Mouse (Mus musculus) MEL (cell line): ENCODE data around the gene Tmem30b.

Experiments
- BHLHE40 ChIP-seq: IDR thresholded peaks from 2 replicates; pipeline ENCODE4 v1.6.1; 2012; ENCODE audit warnings: low read depth, mild to moderate bottlenecking, inconsistent platforms, low read length, improper control_type of control experiment, borderline replicate concordance
- CTCF ChIP-seq, 3 experiments: IDR thresholded peaks in 2 of 3; conservative IDR thresholded peaks in 1 of 3; 2 replicates each; pipeline ENCODE4 v1.5.1; 2011 to 2012; ENCODE audit warnings: low read length in 3 of 3, low read depth in 2 of 3, mild to moderate bottlenecking in 2 of 3, improper control_type of control experiment in 1 of 3, inconsistent platforms in 1 of 3, mixed read lengths in 1 of 3, moderate library complexity in 1 of 3; ENCODE audit not compliant: control insufficient read depth in 1 of 3, insufficient read depth in 1 of 3, poor library complexity in 1 of 3, severe bottlenecking in 1 of 3
- EP300 ChIP-seq, 2 experiments: IDR thresholded peaks; 2 replicates each; pipeline ENCODE4 v1.6.1; 2011; ENCODE audit warnings: improper control_type of control experiment in 2 of 2, low read length in 2 of 2, low read depth in 1 of 2, mild to moderate bottlenecking in 1 of 2
- GATA1 ChIP-seq: IDR thresholded peaks from 2 replicates; pipeline ENCODE4 v1.6.1; 2011; ENCODE audit warnings: low read depth, low read length, improper control_type of control experiment
- MAFK ChIP-seq: IDR thresholded peaks from 2 replicates; pipeline ENCODE4 v1.6.1; 2011; ENCODE audit warnings: low read depth, mild to moderate bottlenecking, low read length, improper control_type of control experiment, borderline replicate concordance
- MAX ChIP-seq: IDR thresholded peaks from 2 replicates; pipeline ENCODE4 v1.6.1; 2011; ENCODE audit warnings: low read length, improper control_type of control experiment
- NRF1 ChIP-seq: IDR thresholded peaks from 2 replicates; pipeline ENCODE4 v1.6.1; 2014; ENCODE audit warnings: low read depth, mild to moderate bottlenecking, inconsistent platforms, low read length, improper control_type of control experiment, moderate library complexity; ENCODE audit not compliant: poor library complexity, insufficient read depth, severe bottlenecking
- POLR2A ChIP-seq, 2 experiments: IDR thresholded peaks; 2 replicates each; pipeline ENCODE4 v1.6.1; 2011 to 2012; ENCODE audit warnings: low read length in 2 of 2, mild to moderate bottlenecking in 2 of 2, control low read depth in 1 of 2, improper control_type of control experiment in 1 of 2, low read depth in 1 of 2, moderate library complexity in 1 of 2; ENCODE audit not compliant: control insufficient read depth in 1 of 2, insufficient read depth in 1 of 2, poor library complexity in 1 of 2
- POLR2AphosphoS5 ChIP-seq: IDR thresholded peaks from 2 replicates; pipeline ENCODE4 v1.6.1; 2012; ENCODE audit warnings: low read depth, borderline replicate concordance, mild to moderate bottlenecking, inconsistent platforms, low read length, moderate library complexity, mixed read lengths
- RAD21 ChIP-seq: IDR thresholded peaks from 2 replicates; pipeline ENCODE4 v1.6.1; 2011; ENCODE audit warnings: mild to moderate bottlenecking, low read depth, low read length, improper control_type of control experiment
- RCOR1 ChIP-seq: IDR thresholded peaks from 2 replicates; pipeline ENCODE4 v1.6.1; 2012; ENCODE audit warnings: low read depth, mild to moderate bottlenecking, inconsistent platforms, low read length, improper control_type of control experiment
- USF1 ChIP-seq: IDR thresholded peaks from 2 replicates; pipeline ENCODE4 v1.6.1; 2014; ENCODE audit warnings: low read depth, mild to moderate bottlenecking, inconsistent platforms, low read length, improper control_type of control experiment, moderate library complexity

- TF ChIP-seq EP300 (IDR thresholded peaks at IDR 0.05; ENCODE audit: low read depth in 1 of 2, low read length in 2 of 2) (no peak), POLR2A (IDR thresholded peaks at IDR 0.05; ENCODE audit: control insufficient read depth in 1 of 2, insufficient read depth in 1 of 2, low read depth in 1 of 2, low read length in 2 of 2, poor library complexity in 1 of 2) (no peak), MAFK (no peak), CTCF (IDR thresholded peaks at IDR 0.05 in 2 of 3, conservative IDR thresholded peaks at IDR 0.05 in 1 of 3; ENCODE audit: control insufficient read depth in 1 of 3, insufficient read depth in 1 of 3, low read depth in 2 of 3, low read length in 3 of 3, poor library complexity in 1 of 3, severe bottlenecking in 1 of 3) (no peak), RCOR1 (no peak), NRF1 (no peak), BHLHE40 (no peak), RAD21 (no peak), MAX (no peak), GATA1 (no peak), USF1 (no peak), POLR2AphosphoS5 (no peak)
These were observed 3.0 kb downstream of the Tmem30b start for GRCm38 (mm10) chr12:73543191-73543590.
